ENCODE assay signal across 26 mouse cellular contexts in the genomic region with DNA sequence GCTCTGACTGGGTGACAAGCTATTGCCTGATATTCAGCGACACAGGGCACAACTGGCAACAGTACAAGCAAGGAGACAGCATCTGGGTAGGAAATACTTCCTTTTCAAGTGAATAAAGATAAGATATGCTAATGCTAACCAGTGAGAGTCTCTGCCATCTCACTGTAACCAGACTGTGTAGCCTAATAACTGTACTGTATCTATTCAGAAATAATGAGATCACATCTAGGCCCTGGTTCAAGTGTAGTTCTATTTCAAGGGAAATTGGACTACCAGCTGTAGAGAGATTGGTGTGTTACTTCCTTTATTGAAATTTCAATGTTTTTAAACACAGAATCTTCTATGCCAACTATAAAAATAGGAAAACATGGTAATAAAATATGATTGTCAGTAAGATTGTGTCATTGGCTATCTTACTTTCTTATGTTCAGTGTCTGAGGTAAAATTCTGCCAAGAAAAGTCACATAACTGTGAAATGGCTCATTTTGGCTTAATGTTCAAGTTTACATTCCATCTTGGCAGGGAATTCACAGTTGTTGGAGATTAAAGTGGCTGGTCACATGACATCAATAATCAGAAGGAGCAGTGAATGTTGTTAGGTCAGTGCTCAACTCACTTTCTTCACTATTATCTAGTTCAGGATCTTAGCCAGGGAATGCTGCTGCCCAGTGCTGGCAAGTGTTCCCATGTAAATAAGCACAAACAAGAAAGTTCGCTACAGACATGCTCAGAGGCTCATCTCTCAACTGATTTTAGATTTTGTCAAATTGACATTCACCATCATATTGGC.
DNase-seq lines count a peak whose midpoint lies in the region; ATAC-seq lines count a peak whose summit lies in the region.
"Had no signal": no experiment of that assay in that cellular context is flagged by ENCODE, and none has a peak within 500 bp of the region (broad histone marks: within the 10 kb centered on the region; RNA-seq: fewer than 3 reads in every experiment).

No protein-coding gene starts in this region.

- ATAC-seq in forebrain, embryonic 14.5 days = peak; percentile 52; the same call in 1 of the 2 replicates
- ATAC-seq in forebrain, embryonic 11.5 days (replicated peaks; ENCODE audit: low FRiP score) = no peak
- ATAC-seq in forebrain, embryonic 16.5 days = peak; percentile 86
- ATAC-seq: CD4-positive, CD25-positive, alpha-beta regulatory T cell, adult 4 months; intestine, postnatal 0 days; Patski had no signal

- no peak overlapping the region for H3K9ac ChIP-seq in forebrain, embryonic 14.5 days (ENCODE audit: low read length)
- H3K9ac ChIP-seq in forebrain, embryonic 11.5 days (ENCODE audit: low read length) = no peak overlapping the region
- no peak overlapping the region for H3K9ac ChIP-seq in forebrain, embryonic 16.5 days (replicated peaks; ENCODE audit: low read depth, low read length)
- H3K9ac ChIP-seq: embryonic facial prominence, embryonic 15.5 days; heart, embryonic 13.5 days; hindbrain, embryonic 15.5 days had no signal

- no peaks in the 10 kb centered on the region for H3K27me3 ChIP-seq in forebrain, embryonic 14.5 days (replicated peaks; ENCODE audit: control insufficient read depth, insufficient read depth, low read length)
- no peaks in the 10 kb centered on the region for H3K27me3 ChIP-seq in forebrain, embryonic 11.5 days (ENCODE audit: control insufficient read depth, insufficient read depth, low read length)
- no peaks in the 10 kb centered on the region for H3K27me3 ChIP-seq in forebrain, embryonic 16.5 days (replicated peaks; ENCODE audit: control insufficient read depth, insufficient read depth, low read length)
- H3K27me3 ChIP-seq: embryonic facial prominence, embryonic 15.5 days; heart, embryonic 13.5 days; hindbrain, embryonic 15.5 days; Patski had no signal

- peak; percentile 41 for DNase-seq in forebrain, embryonic 14.5 days (ENCODE audit: low spot score)
- no peak for DNase-seq in forebrain, embryonic 11.5 days (ENCODE audit: low spot score)
- DNase-seq in Muller cell, postnatal 12 days (ENCODE audit: inconsistent ontology term) = peak; percentile 63
- DNase-seq in cerebellum, adult 9-10 months = no peak
- no peak for DNase-seq in layer of hippocampus, adult 18-20 months (ENCODE audit: low spot score in 2 of 2)
- DNase-seq: adrenal gland, postnatal 10 days; adrenal gland, postnatal 36 days; cerebellum, adult 11 months; cerebellum, adult 2 months; cerebellum, postnatal 10 days; cerebellum, postnatal 36 days; embryo, embryonic 11 days; gastrocnemius, postnatal 10 days; gastrocnemius, postnatal 36 days; heart, adult 2 months; heart, postnatal 14 days; heart, postnatal 4 days; kidney, adult 2 months had no signal

- no peak overlapping the region for H3K4me3 ChIP-seq in forebrain, embryonic 14.5 days (ENCODE audit: low read depth, low read length)
- no peak overlapping the region for H3K4me3 ChIP-seq in forebrain, embryonic 11.5 days (ENCODE audit: low read depth, low read length)
- H3K4me3 ChIP-seq in forebrain, embryonic 16.5 days (replicated peaks; ENCODE audit: low read length) = no peak overlapping the region
- H3K4me3 ChIP-seq: embryonic facial prominence, embryonic 15.5 days; heart, adult 2 months; heart, embryonic 10.5 days; heart, embryonic 13.5 days; hindbrain, embryonic 15.5 days had no signal

- H3K36me3 ChIP-seq in forebrain, embryonic 14.5 days (ENCODE audit: control insufficient read depth, insufficient read depth, low read length) = no peaks in the 10 kb centered on the region
- H3K36me3 ChIP-seq in forebrain, embryonic 11.5 days (ENCODE audit: control insufficient read depth, insufficient read depth, low read length) = no peaks in the 10 kb centered on the region
- no peaks in the 10 kb centered on the region for H3K36me3 ChIP-seq in forebrain, embryonic 16.5 days (ENCODE audit: control insufficient read depth, insufficient read depth)
- H3K36me3 ChIP-seq: embryonic facial prominence, embryonic 15.5 days; heart, embryonic 10.5 days; heart, embryonic 13.5 days; hindbrain, embryonic 15.5 days had no signal

- 78% methylated on average over 2 of the region's 2 CpGs for WGBS in forebrain, embryonic 14.5 days
- WGBS in forebrain, embryonic 11.5 days = 83% methylated on average over 2 of the region's 2 CpGs
- WGBS in forebrain, embryonic 16.5 days = 64% methylated on average over 2 of the region's 2 CpGs

- no peak overlapping the region for H3K4me2 ChIP-seq in forebrain, embryonic 14.5 days (ENCODE audit: low read length)
- H3K4me2 ChIP-seq in forebrain, embryonic 11.5 days (ENCODE audit: low read depth, low read length, severe bottlenecking) = no peak overlapping the region
- H3K4me2 ChIP-seq in forebrain, embryonic 16.5 days (ENCODE audit: low read length) = no peak overlapping the region
- H3K4me2 ChIP-seq: embryonic facial prominence, embryonic 15.5 days; heart, embryonic 13.5 days; hindbrain, embryonic 15.5 days had no signal

- H3K9me3 ChIP-seq in forebrain, embryonic 14.5 days (replicated peaks; ENCODE audit: control insufficient read depth, low read length) = no peaks in the 10 kb centered on the region
- H3K9me3 ChIP-seq in forebrain, embryonic 11.5 days (ENCODE audit: control insufficient read depth, low read length) = no peaks in the 10 kb centered on the region
- H3K9me3 ChIP-seq in forebrain, embryonic 16.5 days (ENCODE audit: control insufficient read depth, low read length) = no peaks in the 10 kb centered on the region
- H3K9me3 ChIP-seq: embryonic facial prominence, embryonic 15.5 days; heart, embryonic 10.5 days; heart, embryonic 13.5 days; hindbrain, embryonic 15.5 days had no signal

- H3K27ac ChIP-seq in forebrain, embryonic 14.5 days (ENCODE audit: low read depth, low read length) = no peak overlapping the region
- H3K27ac ChIP-seq in forebrain, embryonic 11.5 days (ENCODE audit: low read depth, low read length) = no peak overlapping the region
- H3K27ac ChIP-seq in forebrain, embryonic 16.5 days (ENCODE audit: low read length) = no peak overlapping the region
- H3K27ac ChIP-seq: embryonic facial prominence, embryonic 15.5 days; heart, adult 2 months; heart, embryonic 10.5 days; heart, embryonic 13.5 days; hindbrain, embryonic 15.5 days had no signal

- H3K4me1 ChIP-seq in forebrain, embryonic 14.5 days (ENCODE audit: control insufficient read depth, insufficient read depth, low read length) = no peaks in the 10 kb centered on the region
- no peaks in the 10 kb centered on the region; the same call in 1 of the 2 replicates for H3K4me1 ChIP-seq in forebrain, embryonic 11.5 days (replicated peaks; ENCODE audit: control insufficient read depth, insufficient read depth, low read length)
- H3K4me1 ChIP-seq in forebrain, embryonic 16.5 days (replicated peaks; ENCODE audit: control insufficient read depth, insufficient read depth, low read length) = peaks cover 7% of the 10 kb centered on the region; the same call in 1 of the 2 replicates
- H3K4me1 ChIP-seq: embryonic facial prominence, embryonic 15.5 days; heart, embryonic 10.5 days; heart, embryonic 13.5 days had no signal

Comparison
In these comparisons a context has a peak if more than half of its experiments do, and no peak if none do; other contexts are left out.
1. DNase-seq: peak in forebrain, embryonic 14.5 days (single experiment) and Muller cell, postnatal 12 days (single experiment); none in forebrain, embryonic 11.5 days (single experiment), cerebellum, adult 9-10 months (single experiment) and layer of hippocampus, adult 18-20 months (0 of 2).